In genomic region chr12:110479268-110479667, GRCm38 (mm10) we compare ENCODE assay signal across 21 mouse cellular contexts. TPM values are rescaled to one million over a fixed set of nuclear protein-coding genes. Genes with fewer than 3 reads are reported as not detected.
A peak's percentile ranks its signal among the peaks of the same experiment; 100 is the strongest.
DNase-seq lines count a peak whose midpoint lies in the region; ATAC-seq and TF ChIP-seq lines count a peak whose summit lies in the region.
"Had no signal": no experiment of that assay in that cellular context is flagged by ENCODE, and none has a peak within 500 bp of the region (broad histone marks: within the 10 kb centered on the region; RNA-seq: fewer than 3 reads in every experiment).

No protein-coding gene starts in this region.

- H3K4me2 ChIP-seq in heart, embryonic 16.5 days (ENCODE audit: low read depth, low read length) = no peak overlapping the region
- H3K4me2 ChIP-seq in lung, embryonic 15.5 days = no peak overlapping the region
- H3K4me2 ChIP-seq in midbrain, embryonic 14.5 days (ENCODE audit: low read length) = no peak overlapping the region
- H3K4me2 ChIP-seq: embryonic facial prominence, embryonic 12.5 days; midbrain, embryonic 11.5 days; neural tube, embryonic 15.5 days had no signal

- no peak for TF ChIP-seq CTCF in gastrocnemius, adult 2 months (IDR thresholded peaks at IDR 0.05)

- DNase-seq in gastrocnemius, adult 2 months = no peak
- DNase-seq in gastrocnemius, postnatal 4 days (ENCODE audit: low spot score in 2 of 2) = no peak
- no peak for DNase-seq in heart, postnatal 36 days
- no peak for DNase-seq in lung, adult 18-20 months
- no peak for DNase-seq in midbrain, embryonic 14.5 days
- DNase-seq: adrenal gland, adult 8-10 months; cerebellum, adult 18-20 months; cerebellum, postnatal 14 days; left cerebral cortex, postnatal 4 days; lung, postnatal 10 days; right cerebral cortex, adult 18-20 months; right cerebral cortex, postnatal 4 days had no signal

- peak; percentile 56; the same call in 1 of the 2 replicates for ATAC-seq in heart, embryonic 16.5 days (replicated peaks; ENCODE audit: extremely low read depth, insufficient read depth, low FRiP score)
- peak; percentile 16; the same call in 1 of the 2 replicates for ATAC-seq in lung, embryonic 15.5 days (ENCODE audit: borderline replicate concordance, extremely low read depth, low FRiP score, low TSS enrichment)
- no peak for ATAC-seq in midbrain, embryonic 14.5 days (ENCODE audit: low FRiP score, low TSS enrichment)
- ATAC-seq: Patski had no signal

- WGBS in heart, embryonic 16.5 days = 64% methylated on average over 12 of the region's 12 CpGs
- WGBS in lung, embryonic 15.5 days = 82% methylated on average over 12 of the region's 12 CpGs
- 82% methylated on average over 12 of the region's 12 CpGs for WGBS in midbrain, embryonic 14.5 days

- H3K9me3 ChIP-seq in heart, embryonic 16.5 days (replicated peaks; ENCODE audit: control insufficient read depth, low read length) = no peaks in the 10 kb centered on the region
- no peaks in the 10 kb centered on the region for H3K9me3 ChIP-seq in lung, embryonic 15.5 days
- no peaks in the 10 kb centered on the region for H3K9me3 ChIP-seq in midbrain, embryonic 14.5 days (ENCODE audit: control insufficient read depth, low read length)
- H3K9me3 ChIP-seq: embryonic facial prominence, embryonic 12.5 days; G1E; hindbrain, embryonic 10.5 days; neural tube, embryonic 15.5 days had no signal

- H3K4me3 ChIP-seq in gastrocnemius, adult 2 months = no peak overlapping the region
- H3K4me3 ChIP-seq in heart, embryonic 16.5 days (ENCODE audit: low read length) = no peak overlapping the region
- H3K4me3 ChIP-seq in lung, embryonic 15.5 days = no peak overlapping the region
- no peak overlapping the region for H3K4me3 ChIP-seq in midbrain, embryonic 14.5 days (replicated peaks; ENCODE audit: low read depth, low read length)
- H3K4me3 ChIP-seq: embryonic facial prominence, embryonic 12.5 days; hindbrain, embryonic 10.5 days; neural tube, embryonic 15.5 days had no signal

- H3K27me3 ChIP-seq in heart, embryonic 16.5 days (ENCODE audit: control insufficient read depth, insufficient read depth, low read length) = no peaks in the 10 kb centered on the region
- H3K27me3 ChIP-seq in lung, embryonic 15.5 days = no peaks in the 10 kb centered on the region
- no peaks in the 10 kb centered on the region for H3K27me3 ChIP-seq in midbrain, embryonic 14.5 days (ENCODE audit: control insufficient read depth, insufficient read depth, low read length)
- H3K27me3 ChIP-seq: embryonic facial prominence, embryonic 12.5 days; neural tube, embryonic 15.5 days; Patski had no signal

- H3K4me1 ChIP-seq in heart, embryonic 16.5 days (ENCODE audit: control insufficient read depth, insufficient read depth, low read length) = peaks cover 16% of the 10 kb centered on the region
- peaks cover 13% of the 10 kb centered on the region for H3K4me1 ChIP-seq in lung, embryonic 15.5 days
- H3K4me1 ChIP-seq in midbrain, embryonic 14.5 days (ENCODE audit: control insufficient read depth, insufficient read depth, low read length) = no peaks in the 10 kb centered on the region

- H3K36me3 ChIP-seq in heart, embryonic 16.5 days (ENCODE audit: control insufficient read depth, insufficient read depth) = no peaks in the 10 kb centered on the region
- no peaks in the 10 kb centered on the region for H3K36me3 ChIP-seq in lung, embryonic 15.5 days
- peaks cover 3% of the 10 kb centered on the region; the same call in 1 of the 2 replicates for H3K36me3 ChIP-seq in midbrain, embryonic 14.5 days (ENCODE audit: control insufficient read depth, insufficient read depth, low read length)

- H3K9ac ChIP-seq in heart, embryonic 16.5 days (ENCODE audit: low read length) = no peak overlapping the region
- H3K9ac ChIP-seq in lung, embryonic 15.5 days = no peak overlapping the region
- H3K9ac ChIP-seq in midbrain, embryonic 14.5 days (replicated peaks; ENCODE audit: low read length) = no peak overlapping the region
- H3K9ac ChIP-seq: embryonic facial prominence, embryonic 12.5 days; neural tube, embryonic 15.5 days had no signal

- intact Hi-C loops in gastrocnemius, adult 2 months (cut with DNase I) = loop anchor here (5.0 kb wide), 1 partner anchor 98 kb away; no protein-coding TSS in a partner anchor
- intact Hi-C loops in heart, postnatal 36 days (cut with DNase I) = no loop called here

- peak overlapping the region; percentile 78 for H3K27ac ChIP-seq in gastrocnemius, adult 2 months
- H3K27ac ChIP-seq in heart, embryonic 16.5 days (ENCODE audit: low read length) = peak overlapping the region; percentile 78
- H3K27ac ChIP-seq in lung, embryonic 15.5 days = no peak overlapping the region
- H3K27ac ChIP-seq in midbrain, embryonic 14.5 days (replicated peaks; ENCODE audit: low read depth, low read length) = no peak overlapping the region
- H3K27ac ChIP-seq: embryonic facial prominence, embryonic 12.5 days; hindbrain, embryonic 10.5 days; kidney, postnatal 0 days; neural tube, embryonic 15.5 days had no signal

RNA-seq across cellular contexts. Expression of gene Ppp2r5c, which starts 32.3 kb away (rescaled TPM):
- 10 to 100 TPM; 57.9 to 80.9 TPM for total RNA-seq in gastrocnemius, adult 2 months (2021)
- total RNA-seq in gastrocnemius, postnatal 4 days (2021) = 10 to 100 TPM; 87.5 to 88.8 TPM
- polyA plus RNA-seq in heart, embryonic 16.5 days (2015; fragmentation: Nextera tagmentation; extraction: Ambion mirVana) = 130 and 132 TPM in 2 replicates
- 10 to 100 TPM; 94.4 to 96.6 TPM for total RNA-seq in heart, postnatal 36 days (2021)
- polyA plus RNA-seq in lung, embryonic 15.5 days (2015; fragmentation: Nextera tagmentation; extraction: Ambion mirVana) = 167 and 171 TPM in 2 replicates
- polyA plus RNA-seq in midbrain, embryonic 14.5 days (2014; fragmentation: Nextera tagmentation; extraction: Ambion mirVana) = 125 and 158 TPM in 2 replicates

Comparison
In these comparisons a context has a peak if more than half of its experiments do, and no peak if none do; other contexts are left out.
1. H3K27ac ChIP-seq: peak in gastrocnemius, adult 2 months (single experiment) and heart, embryonic 16.5 days (single experiment); none in lung, embryonic 15.5 days (single experiment) and midbrain, embryonic 14.5 days (single experiment).